Mouse (Mus musculus): Measurements from ENCODE around the gene Sdad1.

The Sdad1 gene

GRCm38 (mm10) chr5:92240769-92241168 lies 69.5 kb downstream of the Sdad1 start:
- no peak for DNase-seq (ENCODE audit: extremely low spot score, low spot score)

- peak; percentile 60 for DNase-seq (ENCODE audit: extremely low spot score, low spot score)
Observed at GRCm38 (mm10) chr5:92239333-92240232, 70.7 kb downstream of the Sdad1 start.

- DNase-seq (ENCODE audit: extremely low spot score, low spot score): no peak
Observed at GRCm38 (mm10) chr5:92234939-92235557, 75.2 kb downstream of the Sdad1 start.

All from neural tube, embryonic 10.5 days (tissue).